Mouse (Mus musculus): Measurements from ENCODE around the gene Agbl5.

GRCm38 (mm10) chr5:30850556-30850925, 38.0 kb upstream of the Agbl5 start:
- TF ChIP-seq POLR2A (IDR thresholded peaks at IDR 0.05; ENCODE audit: low read depth, low read length), result no peak
- no peak for TF ChIP-seq CTCF (conservative IDR thresholded peaks at IDR 0.05; ENCODE audit: insufficient read depth, insufficient read length, low read depth, low read length)
